21 mouse cellular contexts compared by ENCODE assay signal in the genomic region with DNA sequence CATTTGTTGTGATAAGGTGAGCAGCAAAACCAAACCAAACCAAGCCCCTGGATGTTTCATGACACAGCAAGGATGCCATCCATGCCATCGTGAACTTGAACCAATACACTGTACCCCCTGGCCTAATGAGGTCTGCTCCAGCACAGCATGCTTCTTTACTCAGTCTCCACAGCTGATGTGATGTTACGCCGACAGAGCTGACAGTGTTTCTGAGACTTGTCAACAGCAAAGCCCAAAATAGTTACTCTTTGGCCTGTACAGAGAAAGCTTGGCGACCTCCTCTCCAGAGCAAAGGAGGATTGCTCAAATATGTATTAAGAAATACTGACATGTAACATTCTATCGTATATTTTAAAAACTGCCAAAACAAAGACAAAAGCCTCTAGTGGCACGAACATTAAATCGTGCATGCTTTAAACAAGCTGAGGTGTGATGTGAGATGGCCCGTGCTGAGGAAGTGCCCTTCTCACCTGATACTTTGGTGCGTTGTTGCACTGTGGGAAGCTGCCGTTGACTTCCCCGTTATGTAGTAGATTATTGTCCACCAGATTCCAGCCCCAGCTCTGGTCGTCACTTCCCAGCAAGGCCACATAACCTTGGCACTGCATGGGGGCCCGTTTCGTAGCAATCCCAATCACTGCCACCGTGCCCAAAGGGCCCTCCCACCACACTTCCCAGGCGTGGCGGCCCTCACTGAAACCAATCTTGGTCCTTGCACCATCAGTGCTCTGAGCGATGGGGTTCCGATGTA. TPM values are rescaled to one million over a fixed set of nuclear protein-coding genes. Genes with fewer than 3 reads are reported as not detected.
A peak's percentile ranks its signal among the peaks of the same experiment; 100 is the strongest.
DNase-seq lines count a peak whose midpoint lies in the region; ATAC-seq lines count a peak whose summit lies in the region.
"Had no signal": no experiment of that assay in that cellular context is flagged by ENCODE, and none has a peak within 500 bp of the region (broad histone marks: within the 10 kb centered on the region; RNA-seq: fewer than 3 reads in every experiment).

No protein-coding gene starts in this region.

- H3K27ac ChIP-seq in heart, embryonic 10.5 days, result peak overlapping the region; percentile 63; the same call in 1 of the 2 replicates
- no peak overlapping the region for H3K27ac ChIP-seq in neural tube, embryonic 15.5 days (replicated peaks)
- H3K27ac ChIP-seq: gastrocnemius, adult 2 months had no signal

- no peak overlapping the region for H3K4me2 ChIP-seq in neural tube, embryonic 15.5 days

- H3K36me3 ChIP-seq in heart, embryonic 10.5 days, result peaks cover 42% of the 10 kb centered on the region
- peaks cover 18% of the 10 kb centered on the region for H3K36me3 ChIP-seq in neural tube, embryonic 15.5 days

- ATAC-seq in neural tube, embryonic 15.5 days (ENCODE audit: low FRiP score), result no peak
- ATAC-seq: forebrain, postnatal 0 days; midbrain, embryonic 16.5 days had no signal

- no peaks in the 10 kb centered on the region for H3K9me3 ChIP-seq in heart, embryonic 10.5 days
- H3K9me3 ChIP-seq in neural tube, embryonic 15.5 days (replicated peaks), result no peaks in the 10 kb centered on the region

- H3K27me3 ChIP-seq in heart, embryonic 10.5 days (ENCODE audit: insufficient read depth, poor library complexity, severe bottlenecking), result no peaks in the 10 kb centered on the region
- no peaks in the 10 kb centered on the region for H3K27me3 ChIP-seq in neural tube, embryonic 15.5 days (replicated peaks)

- H3K4me3 ChIP-seq in heart, embryonic 10.5 days, result no peak overlapping the region
- no peak overlapping the region for H3K4me3 ChIP-seq in neural tube, embryonic 15.5 days (replicated peaks)
- H3K4me3 ChIP-seq: erythroblast, embryonic 14.5 days; gastrocnemius, adult 2 months had no signal

- peaks cover 20% of the 10 kb centered on the region; the same call in 1 of the 2 replicates for H3K4me1 ChIP-seq in heart, embryonic 10.5 days
- H3K4me1 ChIP-seq in neural tube, embryonic 15.5 days, result no peaks in the 10 kb centered on the region; the same call in 1 of the 2 replicates

- 62% methylated on average over 19 of the region's 19 CpGs for WGBS in heart, embryonic 10.5 days
- whole genome bisulfite sequencing in neural tube, embryonic 15.5 days, result 91% methylated on average over 19 of the region's 19 CpGs

- DNase-seq in adrenal gland, adult 2 months, result peak; percentile 51
- DNase-seq in adrenal gland, adult 18-20 months (ENCODE audit: low spot score in 2 of 2), result no peak
- DNase-seq in heart, embryonic 10.5 days (ENCODE audit: low spot score), result no peak
- peak; percentile 33 for DNase-seq in heart, postnatal 4 days
- DNase-seq in lung, postnatal 36 days, result peak; percentile 33
- no peak for DNase-seq in Muller cell, postnatal 12 days (ENCODE audit: inconsistent ontology term)
- no peak for DNase-seq in cerebellum, postnatal 25 days
- DNase-seq: cerebellum, postnatal 10 days; forebrain, postnatal 0 days; gastrocnemius, adult 2 months; kidney, adult 8-10 months; kidney, postnatal 36 days; right cerebral cortex, postnatal 4 days; thymus, adult 18-20 months had no signal

- no peak overlapping the region for H3K9ac ChIP-seq in neural tube, embryonic 15.5 days (replicated peaks)
- H3K9ac ChIP-seq: forebrain, postnatal 0 days had no signal

RNA-seq across cellular contexts. Expression of gene Fbxo45, which starts 8.9 kb away (rescaled TPM):
- total RNA-seq in adrenal gland, adult 2 months (2021), result 10 to 100 TPM; 12.8 to 16.8 TPM
- 3.3 and 3.9 TPM in 2 replicates for polyA plus RNA-seq in adrenal gland, adult 2 months (2012; rRNA removed)
- total RNA-seq in adrenal gland, adult 18-20 months (2021), result 10 to 100 TPM; 13.6 to 16.2 TPM
- polyA plus RNA-seq in heart, embryonic 10.5 days (2016; fragmentation: Nextera tagmentation; extraction: Ambion mirVana), result 8.6 and 11.1 TPM in 2 replicates
- total RNA-seq in heart, postnatal 4 days (2021), result 10 to 100 TPM; 16.6 to 18.4 TPM
- polyA plus RNA-seq in neural tube, embryonic 15.5 days (2015; fragmentation: Nextera tagmentation; extraction: Ambion mirVana), result 13.8 and 17.9 TPM in 2 replicates

RNA-seq across cellular contexts. Expression of gene Wdr53, which starts 8.9 kb away (rescaled TPM):
- 10 to 100 TPM; 10.2 to 16.1 TPM for total RNA-seq in adrenal gland, adult 2 months (2021)
- polyA plus RNA-seq in adrenal gland, adult 2 months (2012; rRNA removed), result 0.62 and 1.6 TPM in 2 replicates
- 10 to 100 TPM; 12.5 to 14.1 TPM for total RNA-seq in adrenal gland, adult 18-20 months (2021)
- polyA plus RNA-seq in heart, embryonic 10.5 days (2016; fragmentation: Nextera tagmentation; extraction: Ambion mirVana), result 11.6 and 14.8 TPM in 2 replicates
- 1 to 10 TPM; 8.0 to 8.5 TPM for total RNA-seq in heart, postnatal 4 days (2021)
- 13.6 and 14.8 TPM in 2 replicates for polyA plus RNA-seq in neural tube, embryonic 15.5 days (2015; fragmentation: Nextera tagmentation; extraction: Ambion mirVana)

RNA-seq across cellular contexts. Expression of gene Smco1, which starts 33.2 kb away (rescaled TPM):
- total RNA-seq in adrenal gland, adult 2 months (2021), result not detected
- not detected in 2 replicates for polyA plus RNA-seq in adrenal gland, adult 2 months (2012; rRNA removed)
- total RNA-seq in adrenal gland, adult 18-20 months (2021), result under 1 TPM in 1 of 2 experiments, not detected in 1; 0.22 TPM
- 0.14 TPM in 1 of 2 replicates, not detected in the other for polyA plus RNA-seq in heart, embryonic 10.5 days (2016; fragmentation: Nextera tagmentation; extraction: Ambion mirVana)
- 1 to 10 TPM; 2.1 to 2.9 TPM for total RNA-seq in heart, postnatal 4 days (2021)
- not detected in 2 replicates for polyA plus RNA-seq in neural tube, embryonic 15.5 days (2015; fragmentation: Nextera tagmentation; extraction: Ambion mirVana)
- total RNA-seq: forebrain, postnatal 0 days; hematopoietic stem cell, adult 5-6 weeks; liver, adult 2 months had no signal
- polyA plus RNA-seq: erythroblast, embryonic 14.5 days; forebrain, postnatal 0 days; liver, adult 2 months; midbrain, embryonic 16.5 days had no signal

RNA-seq across cellular contexts. Expression of gene Rnf168, which starts 39.2 kb away (rescaled TPM):
- 10 to 100 TPM; 20.4 to 24.8 TPM for total RNA-seq in adrenal gland, adult 2 months (2021)
- 9.2 and 11.3 TPM in 2 replicates for polyA plus RNA-seq in adrenal gland, adult 2 months (2012; rRNA removed)
- 10 to 100 TPM; 18.9 to 26.9 TPM for total RNA-seq in adrenal gland, adult 18-20 months (2021)
- 22.0 and 24.4 TPM in 2 replicates for polyA plus RNA-seq in heart, embryonic 10.5 days (2016; fragmentation: Nextera tagmentation; extraction: Ambion mirVana)
- 10 to 100 TPM; 22.2 to 23.6 TPM for total RNA-seq in heart, postnatal 4 days (2021)
- 25.5 and 28.9 TPM in 2 replicates for polyA plus RNA-seq in neural tube, embryonic 15.5 days (2015; fragmentation: Nextera tagmentation; extraction: Ambion mirVana)

RNA-seq across cellular contexts. Expression of gene Bex6, which starts 58.5 kb away (rescaled TPM):
- not detected for total RNA-seq in adrenal gland, adult 2 months (2021)
- not detected in 2 replicates for polyA plus RNA-seq in adrenal gland, adult 2 months (2012; rRNA removed)
- not detected for total RNA-seq in adrenal gland, adult 18-20 months (2021)
- polyA plus RNA-seq in heart, embryonic 10.5 days (2016; fragmentation: Nextera tagmentation; extraction: Ambion mirVana), result 0.63 TPM in 1 of 2 replicates, not detected in the other
- total RNA-seq in heart, postnatal 4 days (2021), result not detected
- 1.6 TPM in 1 of 2 replicates, not detected in the other for polyA plus RNA-seq in neural tube, embryonic 15.5 days (2015; fragmentation: Nextera tagmentation; extraction: Ambion mirVana)
- total RNA-seq: forebrain, postnatal 0 days; gastrocnemius, adult 2 months; layer of hippocampus, postnatal 14 days; left cerebral cortex, postnatal 25 days; liver, adult 2 months had no signal
- polyA plus RNA-seq: erythroblast, embryonic 14.5 days; forebrain, postnatal 0 days; liver, adult 2 months; midbrain, embryonic 16.5 days had no signal

Comparison
In these comparisons a context has a peak if more than half of its experiments do, and no peak if none do; other contexts are left out.
1. DNase-seq: peak in adrenal gland, adult 2 months (single experiment), heart, postnatal 4 days (single experiment) and lung, postnatal 36 days (single experiment); none in adrenal gland, adult 18-20 months (0 of 2), heart, embryonic 10.5 days (single experiment), Muller cell, postnatal 12 days (single experiment) and cerebellum, postnatal 25 days (0 of 2).